Mouse (Mus musculus) megakaryocyte, embryonic 14.5 days (primary cell): ENCODE measurements around the gene Terb2.

Experiments used
- FLI1 ChIP-seq: IDR thresholded peaks from 2 replicates; pipeline ENCODE4 v1.6.1; 2012; ENCODE audit warnings: low read length, inconsistent platforms, mixed read lengths
- GATA1 ChIP-seq: IDR thresholded peaks from 3 replicates; pipeline ENCODE4 v1.6.1; 2012; ENCODE audit warnings: mixed read lengths, low read length, inconsistent platforms, borderline replicate concordance

DNA sequence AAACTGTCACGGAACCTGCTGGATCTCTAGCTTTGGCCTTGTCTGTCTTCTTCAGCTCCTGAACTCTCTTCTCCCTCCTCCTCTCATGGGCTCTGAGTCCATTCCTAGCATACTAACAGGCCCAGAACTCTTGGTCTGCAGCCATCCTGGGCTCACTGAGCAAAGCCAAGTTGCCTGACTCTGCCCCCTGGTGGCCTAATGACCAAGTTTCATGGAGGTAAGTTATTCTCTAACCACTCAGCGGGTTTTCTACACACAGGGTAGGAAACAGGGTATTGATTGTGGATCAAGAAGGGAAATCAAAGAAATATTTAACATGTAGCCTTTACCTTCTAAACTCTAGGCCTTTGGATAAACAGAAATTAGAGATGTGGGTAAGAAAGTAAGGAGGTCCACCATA, 25.4 kb upstream of the Terb2 start, which contains the start of gene Trim69:
- TF ChIP-seq GATA1 = no peak
- no peak for TF ChIP-seq FLI1
